Mouse (Mus musculus) liver, postnatal 0 days (tissue): ENCODE results near the gene Pigh. TPM values are rescaled to one million over a fixed set of nuclear protein-coding genes. Genes with fewer than 3 reads are reported as not detected.

Experiments
- ATAC-seq: fragments of 200-750 bp; cut with Nextera tagmentation; 2 replicates; pipeline ENCODE4 v1.8.0; 2017; ENCODE audit warnings: mild to moderate bottlenecking, moderate library complexity
- DNase-seq: peaks from one replicate; pipeline ENCODE4 v3.0.0-alpha.2; 2016
- H3K27ac ChIP-seq: fragments of 300-500 bp; sonication (generic); 2 replicates; pipeline ENCODE4 v1.5.1; 2014; ENCODE audit warnings: antibody characterized with exemption, moderate library complexity, mild to moderate bottlenecking, low read depth
- H3K27me3 ChIP-seq: fragments of 300-500 bp; sonication (generic); 2 replicates; pipeline ENCODE4 v1.6.1; 2014; ENCODE audit warnings: low read length, control low read depth, mixed read lengths; ENCODE audit not compliant: insufficient read depth
- H3K36me3 ChIP-seq: fragments of 300-500 bp; sonication (generic); replicated peaks from 2 replicates; pipeline ENCODE4 v1.6.1; 2014; ENCODE audit warnings: mild to moderate bottlenecking, control low read depth, low read length, moderate library complexity, mixed read lengths; ENCODE audit not compliant: insufficient read depth
- H3K4me1 ChIP-seq: fragments of 300-500 bp; sonication (generic); 2 replicates; pipeline ENCODE4 v1.6.1; 2014; ENCODE audit warnings: antibody characterized with exemption, mild to moderate bottlenecking, control low read depth; ENCODE audit not compliant: insufficient read depth
- H3K4me2 ChIP-seq: fragments of 300-500 bp; sonication (generic); 2 replicates; pipeline ENCODE4 v1.6.1; 2014; ENCODE audit warnings: low read depth, mild to moderate bottlenecking, low read length, moderate library complexity, mixed read lengths
- H3K4me3 ChIP-seq: fragments of 300-500 bp; sonication (generic); 2 replicates; pipeline ENCODE4 v1.5.1; 2014; ENCODE audit warnings: low read depth, low read length
- H3K9ac ChIP-seq: fragments of 300-500 bp; sonication (generic); replicated peaks from 2 replicates; pipeline ENCODE4 v1.6.1; 2014; ENCODE audit warnings: mild to moderate bottlenecking, moderate library complexity
- H3K9me3 ChIP-seq: fragments of 300-500 bp; sonication (generic); 2 replicates; pipeline ENCODE4 v1.6.1; 2016; ENCODE audit warnings: mild to moderate bottlenecking, control low read depth, low read length, mixed read lengths
- CTCF ChIP-seq: sonication (generic); IDR thresholded peaks from 2 replicates; pipeline ENCODE4 v1.5.1; 2016; ENCODE audit warnings: antibody characterized with exemption, low read depth
- EP300 ChIP-seq: IDR thresholded peaks from 2 replicates; pipeline ENCODE4 v1.6.1; 2016; ENCODE audit warnings: antibody characterized with exemption, low read depth, mild to moderate bottlenecking
- WGBS: fragments of 180-500 bp; shearing (Covaris S2); extraction: QIAGEN DNeasy Blood & Tissue Kit; methylation state at CpG from one replicate; pipeline ENCODE4 v1.1.7; 2014; ENCODE audit not compliant: insufficient replicate concordance; 5-methylcytosine and 5-hydroxymethylcytosine counted together
- polyA plus RNA-seq: library from polyadenylated mRNA; unstranded; fragments of >200 nt; fragmentation: Nextera tagmentation; extraction: Ambion mirVana; gene quantifications from 2 replicates; pipeline ENCODE4 v1.2.1, GENCODE M21; 2015

Gene Pigh
- polyA plus RNA-seq, 1 experiment from 2014 or later = 4.9 TPM

GRCm38 (mm10) chr12:79040201-79040827 lies 49.1 kb downstream of the Pigh start:
- no peak overlapping the region for H3K4me2 ChIP-seq
- H3K9me3 ChIP-seq = no peaks in the 10 kb centered on the region
- no peak for TF ChIP-seq CTCF
- no peak for TF ChIP-seq EP300
- no peak overlapping the region for H3K9ac ChIP-seq
- ATAC-seq (no peak), DNase-seq (no peak)
- 78% methylated on average over 11 of the region's 11 CpGs for WGBS
- H3K4me3 ChIP-seq = no peak overlapping the region
- no peaks in the 10 kb centered on the region for H3K36me3 ChIP-seq
- no peaks in the 10 kb centered on the region for H3K4me1 ChIP-seq
- no peak overlapping the region for H3K27ac ChIP-seq
- H3K27me3 ChIP-seq = no peaks in the 10 kb centered on the region

- Histone ChIP-seq H3K27me3 (no peaks in the 10 kb centered on the region), H3K36me3 (no peaks in the 10 kb centered on the region), H3K4me3 (no peak overlapping the region), H3K4me2 (no peak overlapping the region), H3K4me1 (no peaks in the 10 kb centered on the region), H3K9ac (no peak overlapping the region), H3K9me3 (no peaks in the 10 kb centered on the region), H3K27ac (no peak overlapping the region)
- no peak for ATAC-seq
- TF ChIP-seq EP300 (no peak), CTCF (no peak)
- DNase-seq = no peak
- WGBS = 63% methylated on average over 8 of the region's 8 CpGs
These were observed 49.7 kb downstream of the Pigh start for GRCm38 (mm10) chr12:79039708-79040107.

DNA sequence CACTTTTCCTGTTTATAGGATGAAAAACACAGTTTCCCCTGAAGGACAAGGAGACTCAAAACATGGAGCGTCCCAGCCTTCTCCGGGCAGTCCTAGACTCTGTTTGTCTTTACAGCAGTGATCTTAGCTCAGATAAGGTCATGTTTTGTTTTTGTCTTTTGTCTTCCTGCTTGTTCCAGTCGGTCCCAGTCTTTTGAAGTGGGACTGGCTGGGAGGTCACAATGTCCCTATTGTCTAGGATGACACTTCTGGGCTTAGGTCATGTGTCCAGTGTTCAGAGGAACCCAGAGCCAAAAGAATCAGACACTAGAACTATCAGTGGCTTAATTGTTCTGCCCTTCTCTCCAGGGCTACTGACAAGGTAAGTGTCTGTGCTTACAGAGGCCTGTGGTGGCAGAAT lies 54.1 kb downstream of the Pigh start:
- Histone ChIP-seq H3K4me1 (no peaks in the 10 kb centered on the region), H3K9me3 (no peaks in the 10 kb centered on the region), H3K4me2 (no peak overlapping the region), H3K4me3 (no peak overlapping the region), H3K27me3 (no peaks in the 10 kb centered on the region), H3K27ac (no peak overlapping the region), H3K36me3 (no peaks in the 10 kb centered on the region), H3K9ac (no peak overlapping the region)
- TF ChIP-seq CTCF = no peak
- no peak for TF ChIP-seq EP300
- 35% methylated on average over 3 of the region's 3 CpGs for WGBS
- DNase-seq = no peak
- no peak for ATAC-seq

DNA sequence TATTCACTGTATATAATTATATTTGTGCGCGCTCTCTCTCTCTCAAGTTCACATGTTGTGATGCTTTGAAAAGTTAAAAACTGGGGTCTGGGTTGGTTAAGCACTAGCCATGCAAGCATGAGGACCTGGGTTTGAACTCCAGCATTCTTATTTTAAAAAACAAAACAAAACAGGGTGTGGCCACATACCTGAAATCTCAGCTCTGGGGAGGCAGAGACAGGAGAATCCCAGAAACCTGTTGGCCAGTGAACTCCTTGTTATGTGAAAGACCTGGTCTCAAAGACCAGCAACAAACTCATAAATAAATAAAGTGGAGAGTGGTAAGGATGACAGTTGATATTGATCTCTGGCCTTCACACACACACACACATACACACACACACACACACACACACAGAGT lies 55.1 kb downstream of the Pigh start:
- 98% methylated on average over 2 of the region's 2 CpGs for WGBS
- TF ChIP-seq CTCF (no peak), EP300 (no peak)
- Histone ChIP-seq H3K9ac (no peak overlapping the region), H3K27ac (no peak overlapping the region), H3K36me3 (no peaks in the 10 kb centered on the region), H3K4me3 (no peak overlapping the region), H3K27me3 (peaks cover 8% of the 10 kb centered on the region), H3K9me3 (no peaks in the 10 kb centered on the region), H3K4me2 (no peak overlapping the region), H3K4me1 (no peaks in the 10 kb centered on the region)
- no peak for ATAC-seq
- DNase-seq = no peak

Other genes with a start within 250 kb of the Pigh start
- 36.1 and 36.3 TPM in 2 replicates for gene Atp6v1d, start 228.0 kb downstream of the Pigh start, polyA plus RNA-seq
- 83.0 and 88.8 TPM in 2 replicates for gene Eif2s1, start 227.8 kb downstream of the Pigh start, polyA plus RNA-seq
- gene Plek2, start 182.7 kb downstream of the Pigh start, polyA plus RNA-seq = 11.9 and 20.6 TPM in 2 replicates
- gene Tmem229b, start 82.0 kb downstream of the Pigh start, polyA plus RNA-seq = 2.9 and 3.6 TPM in 2 replicates
- 0.22 and 0.26 TPM in 2 replicates for gene Plekhh1, start 60.5 kb downstream of the Pigh start, polyA plus RNA-seq
- 0.92 and 1.3 TPM in 2 replicates for gene Arg2, start 41.1 kb upstream of the Pigh start, polyA plus RNA-seq
- 40.9 and 43.5 TPM in 2 replicates for gene Vti1b, start 83.0 kb upstream of the Pigh start, polyA plus RNA-seq
- gene Rdh11, start 102.6 kb upstream of the Pigh start, polyA plus RNA-seq = 8.0 and 8.8 TPM in 2 replicates
- 1.6 and 1.8 TPM in 2 replicates for gene Rdh12, start 119.3 kb upstream of the Pigh start, polyA plus RNA-seq
- 4.2 and 4.8 TPM in 2 replicates for gene Zfyve26, start 206.7 kb upstream of the Pigh start, polyA plus RNA-seq
- gene Rad51b, start 207.6 kb upstream of the Pigh start, polyA plus RNA-seq = 2.5 TPM in 2 replicates